Mouse (Mus musculus) gonadal fat pad, adult 2 months (tissue): ENCODE data around the gene Myadm. TPM values are rescaled to one million over a fixed set of nuclear protein-coding genes. Genes with fewer than 3 reads are reported as not detected.
"Not testable (repeated sequence)": the region's sequence is repeated elsewhere in the genome, so short reads cannot be mapped to it uniquely, and the experiment has no call there.

Experiments used
- DNase-seq: peaks from one replicate; pipeline ENCODE4 v3.0.0-alpha.2; 2012; ENCODE audit warnings: low read depth
- polyA plus RNA-seq: library from polyadenylated mRNA; depleted of rRNA; stranded (reverse); fragments of >200 nt; gene quantifications from 2 replicates; pipeline ENCODE4 v1.2.3, GENCODE M21; 2012; rRNA removed

Gene Myadm
- 213 and 292 TPM in 2 replicates for polyA plus RNA-seq

DNA sequence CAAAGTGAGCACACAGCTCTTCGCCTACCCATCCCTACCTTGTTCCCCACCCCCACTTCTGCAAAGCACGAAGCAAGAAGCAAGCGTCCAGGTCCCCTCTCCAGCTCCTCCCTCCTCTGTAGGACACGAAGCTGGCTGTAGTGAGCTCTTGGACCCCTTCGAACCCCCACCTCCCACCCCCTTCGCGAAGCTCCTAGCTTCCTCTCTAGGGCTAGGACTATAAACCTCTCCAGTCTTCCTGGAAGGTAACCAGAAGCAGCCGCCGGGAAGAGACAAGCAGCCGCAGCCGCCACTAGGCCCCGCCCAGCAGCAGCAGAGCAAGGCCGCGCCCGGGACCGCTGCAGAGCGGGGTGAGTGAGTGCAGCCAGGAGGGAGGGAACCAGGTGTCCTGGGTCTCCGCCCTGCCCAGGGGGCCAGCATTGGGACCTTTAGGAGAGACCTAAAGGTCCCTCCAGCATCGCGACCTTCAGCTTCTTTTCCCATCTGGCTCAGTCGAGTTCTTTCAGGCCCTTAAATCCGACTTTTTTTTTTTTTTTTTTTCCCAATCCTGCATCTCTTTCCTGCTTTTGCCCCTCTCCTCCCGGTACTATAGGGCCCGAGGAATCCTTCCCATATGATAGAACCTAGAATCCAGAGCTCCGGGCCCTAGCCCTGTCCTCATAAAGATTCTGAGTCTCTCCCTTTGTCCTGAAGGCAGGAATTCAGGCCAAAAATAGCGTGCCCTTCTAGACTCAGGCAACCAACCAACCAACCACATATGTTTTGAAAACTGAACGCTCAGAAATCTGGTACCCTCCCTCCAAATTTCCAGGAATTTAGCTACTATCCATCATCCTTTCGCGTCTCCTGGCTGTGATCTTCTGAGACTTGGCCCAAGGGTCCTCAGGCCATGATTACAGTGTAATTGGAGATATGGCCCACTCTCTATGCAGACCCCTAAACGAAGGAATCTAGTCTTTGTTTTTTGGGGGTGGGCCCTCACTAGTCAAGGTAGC is at the start of gene Myadm, which contains the start of gene Prkcg:
TSS of gene Myadm (plus strand) at position 105 of the 995 bp plus-strand sequence.
TSS of gene Prkcg (plus strand) at position 204 of the 995 bp plus-strand sequence.
- DNase-seq, result no peak

DNA sequence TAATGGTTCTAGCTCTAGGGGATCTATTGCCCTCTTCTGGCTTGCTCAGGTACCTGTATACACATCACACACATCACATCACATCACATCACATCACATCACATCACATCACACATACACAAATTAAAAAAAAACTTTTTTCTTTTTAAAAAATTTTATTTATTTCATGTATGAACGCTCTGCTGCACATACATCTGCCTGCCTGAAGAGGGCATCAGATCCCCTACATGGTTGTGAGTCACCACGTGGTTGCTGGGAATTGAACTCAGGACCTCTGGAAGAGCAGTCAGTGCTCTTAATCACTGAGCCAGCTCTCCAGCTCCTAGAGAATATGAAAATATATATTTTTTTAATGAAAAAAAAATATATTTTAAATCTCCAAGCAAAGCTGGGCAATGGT is 49.7 kb upstream of the Myadm start:
- DNase-seq, result no peak

GRCm38 (mm10) chr7:3260701-3261100 is 28.2 kb upstream of the Myadm start:
- no peak for DNase-seq

DNA sequence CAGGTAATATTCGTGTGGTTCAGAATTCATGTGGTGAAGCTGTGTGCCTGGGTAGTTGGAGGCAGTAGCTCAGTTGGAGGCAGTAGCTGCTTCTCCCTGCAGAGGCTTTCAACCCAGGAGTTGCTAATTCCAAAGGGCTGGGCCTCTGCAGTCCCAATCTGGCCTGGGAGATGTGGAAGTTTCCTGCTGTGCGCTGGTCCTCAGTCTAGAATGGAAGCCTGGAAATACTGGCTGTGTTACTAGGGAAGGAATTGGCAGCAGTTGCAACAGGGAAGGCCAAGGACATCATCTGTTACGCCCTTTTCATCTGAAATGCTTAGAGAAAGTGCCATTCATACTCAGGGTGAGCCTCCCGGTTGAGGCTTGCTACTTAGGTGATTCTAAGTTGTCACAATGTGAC is 27.4 kb upstream of the Myadm start:
- DNase-seq, result no peak

- no peak for DNase-seq
Measured at GRCm38 (mm10) chr7:3262789-3263188, 26.1 kb upstream of the Myadm start.

DNA sequence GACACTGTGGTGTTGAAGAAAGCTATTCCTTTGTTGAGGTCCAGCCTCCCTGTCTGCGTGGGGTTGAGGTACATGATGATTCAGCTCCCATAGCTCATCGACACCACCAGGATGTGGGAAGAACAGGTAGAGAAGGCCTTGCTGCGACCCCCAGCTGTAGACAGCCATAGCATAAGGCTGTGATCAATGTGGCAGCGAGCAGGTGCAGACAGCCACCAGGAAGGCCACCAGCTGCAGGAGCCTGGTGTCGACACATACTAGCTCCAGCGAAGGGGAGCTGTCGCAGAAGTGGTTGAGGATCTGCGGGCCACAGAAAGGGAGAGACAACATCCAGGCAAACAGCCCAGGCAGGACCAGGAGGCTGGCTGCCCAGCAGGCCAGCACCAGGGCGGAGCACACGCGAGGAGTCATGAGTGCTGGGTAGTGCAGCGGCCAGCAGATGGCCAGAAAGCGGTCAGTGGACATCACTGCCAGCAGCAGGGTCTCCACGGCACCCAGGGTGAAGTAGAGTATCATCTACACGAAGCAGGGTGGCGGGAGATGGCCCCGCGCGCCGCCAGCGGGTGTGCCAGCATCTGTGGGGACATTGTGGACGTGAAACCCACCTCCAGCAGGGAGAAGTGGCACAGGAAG is 24.4 kb upstream of the Myadm start:
- DNase-seq, result no peak

- DNase-seq, result no peak
Measured at GRCm38 (mm10) chr7:3265311-3265710, 23.6 kb upstream of the Myadm start.

DNA sequence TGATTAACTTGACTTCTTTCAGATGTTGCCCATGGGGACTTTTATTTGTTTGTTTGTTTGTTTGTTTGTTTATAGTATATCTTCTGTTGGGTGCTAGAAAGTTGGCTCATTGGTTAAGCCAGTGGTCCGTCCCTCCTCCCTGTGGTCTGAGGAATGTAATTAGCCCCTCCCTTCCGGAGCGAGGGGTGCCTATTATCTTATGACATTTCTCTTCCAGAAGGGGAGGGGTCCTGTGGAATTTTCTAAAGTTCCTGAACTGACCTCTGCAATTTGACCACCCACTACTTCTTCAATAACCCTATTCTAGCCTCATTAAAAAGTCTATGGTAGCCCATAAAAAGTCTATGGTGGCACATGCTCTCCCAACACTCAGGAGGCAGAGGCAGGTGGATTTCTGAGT is 21.6 kb upstream of the Myadm start:
- no peak for DNase-seq

DNA sequence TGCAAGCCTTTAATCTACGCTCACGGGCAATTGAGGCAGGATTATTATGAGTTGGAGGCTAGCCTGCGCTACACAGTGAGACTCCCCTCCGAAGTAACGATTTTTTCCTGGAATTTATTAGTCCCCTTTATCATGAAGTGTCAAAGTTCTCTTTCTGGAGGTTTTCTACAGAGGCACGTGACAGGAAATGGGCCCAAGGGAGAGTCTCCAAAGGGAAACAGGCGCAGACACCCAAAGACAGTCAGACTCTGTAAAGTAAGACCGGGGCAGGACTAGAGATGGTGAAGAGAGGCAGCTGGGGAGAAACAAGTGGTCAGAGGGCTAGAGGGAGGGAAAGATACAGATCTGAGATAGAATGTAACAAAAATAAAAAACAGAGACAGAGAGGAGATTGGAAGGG is 21.0 kb upstream of the Myadm start:
- no peak for DNase-seq

- no peak for DNase-seq
Measured at GRCm38 (mm10) chr7:3268291-3268690, 20.6 kb upstream of the Myadm start.

DNA sequence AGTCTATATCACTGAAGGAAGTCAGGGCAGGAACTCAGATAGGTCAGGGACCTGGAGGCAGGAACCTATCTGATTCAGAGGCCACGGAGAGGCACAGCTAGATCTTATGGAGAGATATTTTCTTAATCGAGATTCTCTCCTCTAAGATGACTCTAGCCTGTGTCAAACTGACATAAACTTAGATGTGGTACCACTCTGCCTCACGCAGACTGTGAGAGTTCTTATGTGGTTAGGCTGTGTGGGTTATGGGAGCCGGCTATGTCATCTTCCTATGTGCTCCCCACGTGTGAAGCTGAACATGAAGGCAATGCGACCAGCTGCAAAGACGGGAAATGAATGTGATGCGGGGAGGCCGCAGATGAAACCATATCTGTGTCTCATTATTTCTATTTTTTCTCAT is 16.7 kb upstream of the Myadm start:
- no peak for DNase-seq

DNA sequence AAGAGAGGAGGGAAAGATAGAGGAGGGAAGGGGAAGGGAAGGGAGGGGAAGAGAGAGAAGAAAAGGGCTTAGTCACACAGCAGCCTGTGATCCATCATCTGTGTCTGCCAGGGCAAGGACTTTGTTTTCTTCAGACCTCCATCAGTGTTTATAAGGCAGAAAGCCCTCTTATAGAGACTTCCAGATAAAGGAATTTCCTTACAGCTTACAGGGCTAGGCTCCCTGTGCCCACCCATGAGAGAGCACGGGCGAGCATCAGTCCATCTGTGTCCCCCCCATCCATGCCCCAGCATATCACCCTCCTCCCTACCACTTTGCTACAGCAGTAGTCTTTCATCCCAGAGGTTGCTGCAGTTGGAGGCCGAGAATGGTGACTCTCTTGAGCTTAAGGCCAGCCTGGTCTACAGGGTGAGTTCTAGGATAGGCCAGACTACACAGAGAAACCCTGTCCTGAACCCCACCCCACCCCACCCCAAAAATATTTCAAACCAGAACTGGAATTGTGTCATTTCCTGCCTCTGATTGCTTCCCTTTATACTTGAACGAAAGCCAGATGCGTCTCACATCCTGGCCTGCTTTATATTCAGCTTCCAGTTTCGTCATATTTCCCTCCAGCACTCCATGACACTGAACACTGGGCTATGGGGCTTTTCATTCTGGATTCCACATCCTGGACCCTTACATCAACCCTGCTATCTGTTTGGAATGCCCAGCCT is 13.3 kb upstream of the Myadm start:
- no peak for DNase-seq

GRCm38 (mm10) chr7:3276781-3277180 is 12.1 kb upstream of the Myadm start:
- not testable (repeated sequence) for DNase-seq

DNA sequence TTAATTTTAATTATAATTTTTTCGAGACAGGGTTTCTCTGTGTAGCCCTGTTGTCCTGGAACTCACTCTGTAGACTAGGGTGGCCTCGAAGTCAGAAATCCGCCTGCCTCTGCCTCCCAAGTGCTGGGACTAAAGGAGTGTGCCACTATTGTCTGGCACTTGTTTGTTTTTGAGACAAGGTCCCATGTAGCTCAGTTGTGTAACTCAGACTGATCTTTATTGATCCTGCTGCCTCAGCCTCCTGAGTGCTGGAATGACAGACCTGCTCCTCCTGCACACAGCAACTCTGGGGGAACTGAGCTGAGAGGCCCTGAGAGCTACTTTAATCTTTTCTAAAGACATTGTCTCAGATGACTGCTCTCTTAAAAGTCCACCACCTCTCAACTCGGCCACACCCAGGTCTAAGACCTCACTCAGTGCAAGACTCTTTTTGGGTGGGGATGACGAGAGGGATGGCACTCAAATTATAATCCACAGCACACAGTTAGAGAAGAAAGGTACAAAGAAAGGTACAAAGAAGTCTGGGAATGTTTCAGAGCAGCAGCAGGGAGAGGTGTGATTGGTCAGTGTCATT is 8.7 kb upstream of the Myadm start:
- DNase-seq, result no peak

- no peak for DNase-seq
Measured at GRCm38 (mm10) chr7:3280654-3281153, 8.2 kb upstream of the Myadm start.

GRCm38 (mm10) chr7:3281741-3282140 is 7.1 kb upstream of the Myadm start:
- no peak for DNase-seq

DNA sequence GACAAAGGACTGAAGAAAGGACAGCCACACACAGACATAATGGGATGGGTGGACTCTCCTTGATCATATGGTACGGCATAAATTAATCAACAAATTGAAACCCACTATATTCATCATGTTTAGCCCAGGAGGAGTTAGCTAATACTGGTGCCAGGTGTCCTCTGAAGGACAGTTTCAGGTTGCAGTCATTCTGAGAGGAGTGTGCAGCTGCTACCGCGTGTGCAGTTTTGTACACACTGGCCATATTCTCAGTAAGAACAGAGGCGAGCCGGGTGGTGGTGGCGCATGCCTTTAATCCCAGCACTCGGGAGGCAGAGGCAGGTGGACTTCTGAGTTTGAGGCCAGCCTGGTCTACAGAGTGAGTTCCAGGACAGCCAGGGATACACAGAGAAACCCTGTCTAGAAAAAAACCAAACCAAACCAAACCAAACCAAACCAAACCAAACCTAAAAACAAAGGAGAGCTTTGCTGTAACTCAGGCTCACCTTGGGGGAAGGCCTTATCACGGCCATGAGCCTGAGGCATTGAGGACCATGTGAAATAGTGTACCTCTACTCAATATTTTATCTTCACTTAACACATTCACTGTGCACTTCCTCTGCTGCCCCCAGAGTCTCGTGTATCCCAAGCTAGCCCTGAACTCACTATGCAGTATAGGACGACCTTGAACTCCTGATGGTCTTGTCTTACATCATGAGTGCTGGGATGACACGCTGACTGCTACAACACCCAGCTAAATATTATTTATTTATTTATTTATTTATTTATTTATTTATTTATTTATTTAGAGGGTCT is 5.6 kb upstream of the Myadm start:
- no peak for DNase-seq

GRCm38 (mm10) chr7:3284604-3285003 is 4.3 kb upstream of the Myadm start:
- DNase-seq, result no peak

- DNase-seq, result no peak
Measured at GRCm38 (mm10) chr7:3286036-3286435, 2.8 kb upstream of the Myadm start.

DNA sequence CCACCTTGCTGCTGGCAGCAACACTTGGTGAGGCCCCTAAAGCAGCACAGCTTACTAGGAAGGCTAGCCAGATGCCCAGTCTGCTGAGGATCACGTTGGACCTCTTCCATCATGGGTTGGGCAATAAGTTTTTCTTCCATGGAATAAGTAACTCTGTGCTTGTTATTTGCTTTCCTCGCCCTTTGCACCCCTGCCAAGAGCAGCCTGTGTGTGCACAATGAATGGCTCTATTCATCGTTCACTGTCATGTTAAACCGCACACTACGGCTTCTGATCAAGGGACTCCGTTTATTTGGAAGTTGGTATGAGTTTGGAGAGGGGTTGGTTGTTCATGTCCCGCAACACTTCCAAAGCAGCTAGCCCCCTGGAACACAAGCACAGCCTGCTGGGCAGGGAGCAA is 1.7 kb upstream of the Myadm start:
- DNase-seq, result no peak
